Mouse (Mus musculus): ENCODE results near the gene Selenos. TPM values are rescaled to one million over a fixed set of nuclear protein-coding genes. Genes with fewer than 3 reads are reported as not detected.

Gene Selenos
- total RNA-seq, 2 experiments from 2014 or later: 28.4 to 29.6 TPM

- intact Hi-C loops (cut with DNase I): loop anchor here (5.0 kb wide), 1 partner anchor 69 kb away; no protein-coding TSS in a partner anchor
- DNase-seq: no peak
Measured at GRCm38 (mm10) chr7:66113561-66113960, 34.1 kb downstream of the Selenos start.

- intact Hi-C loops (cut with DNase I): no loop called here
- no peak for DNase-seq
Measured at GRCm38 (mm10) chr7:66115821-66116343, 36.4 kb downstream of the Selenos start.

DNA sequence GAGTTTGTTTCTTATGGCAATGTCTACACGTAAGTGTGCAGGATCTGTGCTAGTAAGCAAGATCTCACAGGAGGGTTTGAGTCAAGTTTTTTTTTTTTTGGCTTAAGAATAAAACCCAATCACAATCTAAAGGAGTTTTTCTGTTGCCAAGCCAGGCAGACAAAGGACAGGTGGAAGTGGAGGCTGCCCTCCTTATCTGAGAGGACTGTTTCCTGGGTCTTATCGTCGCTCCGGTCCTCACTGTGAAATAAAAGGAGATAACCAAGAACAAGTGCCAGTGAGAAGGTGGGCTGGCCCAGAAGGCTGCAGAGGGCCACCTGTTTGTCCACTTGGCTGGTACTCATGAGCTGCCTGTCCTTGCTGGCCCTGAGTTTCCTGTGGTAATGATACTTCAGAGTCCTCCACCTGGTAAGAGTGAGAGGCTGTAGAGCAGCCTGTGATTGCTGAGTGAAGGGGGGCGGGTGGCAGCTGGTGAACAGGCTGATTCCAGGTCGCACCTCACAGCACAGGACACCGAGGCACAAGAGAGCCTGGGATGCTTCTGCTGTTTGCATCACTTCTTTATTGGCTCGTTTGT lies 37.5 kb downstream of the Selenos start:
- intact Hi-C loops (cut with DNase I): no loop called here
- no peak for DNase-seq

GRCm38 (mm10) chr7:66118046-66118445 lies 38.6 kb downstream of the Selenos start:
- DNase-seq: no peak
- intact Hi-C loops (cut with DNase I): no loop called here

- intact Hi-C loops (cut with DNase I): no loop called here
- DNase-seq: no peak
Measured at GRCm38 (mm10) chr7:66118796-66119195, 39.3 kb downstream of the Selenos start.

GRCm38 (mm10) chr7:66120139-66120538 lies 40.7 kb downstream of the Selenos start:
- DNase-seq: no peak
- intact Hi-C loops (cut with DNase I): no loop called here

DNA sequence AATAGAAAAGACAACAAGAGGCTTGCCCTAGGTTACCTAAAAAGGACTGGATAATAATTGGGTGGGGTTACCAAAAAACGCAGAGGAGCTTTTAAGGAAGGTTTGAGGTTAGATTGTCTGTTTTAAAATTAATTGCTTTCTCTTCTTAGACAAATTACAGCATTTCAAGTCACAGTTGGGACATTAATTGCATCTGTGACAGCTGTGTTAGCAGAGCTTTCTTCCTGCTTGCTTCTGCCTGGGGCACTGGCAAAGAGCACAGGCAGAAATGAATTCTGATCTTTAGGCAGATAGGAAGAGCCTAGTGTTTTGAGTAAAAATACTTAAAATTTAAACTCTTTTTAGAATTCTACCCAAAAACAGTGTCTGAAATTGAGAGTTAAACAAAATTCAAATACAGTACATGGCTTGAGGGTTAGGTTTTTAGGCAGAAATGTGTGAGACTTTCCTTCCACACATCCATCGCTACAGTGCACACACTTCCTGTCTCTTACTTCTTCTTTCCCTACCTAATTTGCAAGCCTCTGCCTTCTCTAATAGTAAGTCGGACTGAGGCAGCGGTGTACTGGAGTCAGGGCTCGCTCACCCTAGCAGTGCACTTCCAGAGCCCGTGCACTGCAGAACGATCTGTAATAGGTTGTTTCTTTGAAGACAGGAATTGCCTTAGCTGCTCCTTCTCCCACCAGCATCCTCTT lies 41.4 kb downstream of the Selenos start:
- no peak for DNase-seq
- intact Hi-C loops (cut with DNase I): no loop called here

GRCm38 (mm10) chr7:66124551-66124968 lies 45.1 kb downstream of the Selenos start:
- no peak for DNase-seq
- intact Hi-C loops (cut with DNase I): no loop called here

DNA sequence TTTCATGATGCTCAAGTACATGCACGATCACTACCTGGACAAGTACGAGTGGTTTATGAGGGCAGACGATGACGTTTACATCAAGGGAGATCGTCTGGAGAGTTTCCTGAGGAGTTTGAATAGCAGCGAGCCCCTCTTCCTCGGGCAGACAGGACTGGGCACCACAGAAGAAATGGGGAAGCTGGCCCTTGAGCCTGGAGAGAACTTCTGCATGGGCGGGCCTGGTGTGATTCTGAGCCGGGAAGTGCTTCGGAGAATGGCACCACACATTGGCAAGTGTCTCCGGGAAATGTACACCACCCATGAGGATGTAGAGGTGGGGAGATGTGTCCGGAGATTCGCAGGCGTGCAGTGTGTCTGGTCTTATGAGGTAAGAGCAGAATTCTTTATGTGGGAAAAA lies 45.9 kb downstream of the Selenos start:
- no peak for DNase-seq
- intact Hi-C loops (cut with DNase I): no loop called here

GRCm38 (mm10) chr7:66127951-66128645 lies 48.6 kb downstream of the Selenos start:
- intact Hi-C loops (cut with DNase I): no loop called here

DNA sequence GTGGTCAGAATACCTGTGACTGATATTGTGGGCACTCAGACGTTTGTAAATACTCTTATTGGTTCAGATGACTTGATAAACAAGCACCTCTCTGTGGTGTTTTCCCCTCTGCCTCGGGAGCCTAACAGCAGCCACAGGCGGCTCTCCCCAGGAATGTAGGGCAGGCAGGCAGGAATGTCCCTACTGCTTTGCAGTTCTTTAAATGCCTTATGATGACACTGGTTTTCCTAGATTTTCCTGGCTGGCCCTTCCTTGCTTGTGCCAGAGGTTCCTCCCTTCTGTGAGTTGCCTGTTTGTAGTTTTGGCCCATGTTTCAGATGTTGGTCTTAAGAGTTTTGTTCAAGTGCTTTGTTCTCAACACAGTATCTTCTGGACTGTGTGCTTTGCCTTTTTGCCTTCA lies 49.4 kb downstream of the Selenos start:
- DNase-seq: no peak
- intact Hi-C loops (cut with DNase I): no loop called here

More at GRCm38 (mm10) chr7:66127951-66128645, 48.6 kb downstream of the Selenos start:
- DNase-seq: no peak

DNA sequence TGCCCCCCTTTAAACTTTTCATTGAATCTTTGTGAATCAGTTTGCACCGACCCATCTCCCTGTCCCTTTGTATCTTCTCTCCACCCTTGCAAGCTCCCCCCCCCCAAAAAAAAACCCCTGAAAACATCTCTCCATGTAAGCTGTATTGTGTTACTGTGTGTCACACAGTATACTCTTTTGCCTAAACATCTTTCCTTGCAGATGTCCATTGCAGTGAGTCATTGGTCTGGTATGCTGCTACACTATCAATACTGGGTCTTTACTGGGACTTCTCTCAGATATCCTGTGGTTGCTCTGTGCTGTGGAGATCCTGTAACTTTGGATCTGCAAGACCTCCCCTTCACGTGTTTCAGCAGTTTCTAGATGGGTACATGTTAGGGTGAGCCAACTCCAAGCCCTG lies 50.8 kb downstream of the Selenos start:
- no peak for DNase-seq
- intact Hi-C loops (cut with DNase I): no loop called here

DNA sequence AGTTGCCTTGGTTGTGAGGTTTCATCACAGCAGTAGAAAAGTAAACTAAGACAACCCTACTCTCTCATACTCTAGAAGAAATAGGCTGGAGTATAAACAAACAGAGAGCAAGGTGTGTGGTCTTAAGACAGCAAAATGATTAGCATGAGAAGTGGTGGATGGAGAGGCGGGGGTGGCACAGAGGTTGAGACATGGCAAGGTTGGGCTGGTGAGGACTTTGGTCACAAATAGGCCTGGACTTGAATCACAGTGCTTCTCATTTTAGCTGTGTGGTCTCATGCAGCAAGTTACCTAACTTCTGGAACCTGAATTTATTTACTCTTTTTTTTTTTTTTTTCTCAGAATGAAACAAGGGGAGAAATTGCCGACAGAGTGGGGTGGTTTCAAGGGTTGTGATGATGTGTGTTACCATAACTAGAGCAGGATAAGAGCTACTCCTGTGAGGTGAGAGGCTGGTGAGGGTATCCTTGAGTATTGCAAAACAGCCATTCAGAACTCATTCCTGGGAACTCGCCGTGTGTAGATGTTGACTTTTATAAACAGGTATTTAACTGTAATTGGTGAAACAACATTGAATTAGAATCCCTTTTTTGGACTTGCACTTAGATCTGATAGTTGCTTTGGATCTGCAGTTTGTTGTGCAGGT lies 52.5 kb downstream of the Selenos start:
- no peak for DNase-seq
- intact Hi-C loops (cut with DNase I): no loop called here

- no peak for DNase-seq
- intact Hi-C loops (cut with DNase I): no loop called here
Measured at GRCm38 (mm10) chr7:66134154-66134553, 54.7 kb downstream of the Selenos start.

DNA sequence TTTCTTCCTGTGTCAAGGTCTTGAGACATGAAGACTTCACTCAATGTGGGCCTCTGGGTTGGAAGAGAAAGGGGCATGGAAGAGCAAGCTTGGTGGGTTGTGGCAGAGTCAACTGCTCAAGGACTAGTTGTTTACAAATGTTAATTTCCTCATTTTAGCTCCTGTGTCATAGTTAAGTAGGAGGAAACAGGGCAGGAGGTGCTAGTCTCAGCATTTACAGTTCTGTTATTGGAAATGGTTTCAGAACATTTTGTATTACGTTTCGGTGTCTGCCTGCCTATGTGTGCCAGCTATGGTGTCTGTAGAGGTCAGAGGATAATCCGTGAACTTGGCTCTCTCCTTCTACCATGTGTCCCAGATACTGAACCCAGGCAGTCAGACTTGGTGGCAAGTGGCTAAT lies 56.2 kb downstream of the Selenos start:
- intact Hi-C loops (cut with DNase I): no loop called here
- no peak for DNase-seq

DNA sequence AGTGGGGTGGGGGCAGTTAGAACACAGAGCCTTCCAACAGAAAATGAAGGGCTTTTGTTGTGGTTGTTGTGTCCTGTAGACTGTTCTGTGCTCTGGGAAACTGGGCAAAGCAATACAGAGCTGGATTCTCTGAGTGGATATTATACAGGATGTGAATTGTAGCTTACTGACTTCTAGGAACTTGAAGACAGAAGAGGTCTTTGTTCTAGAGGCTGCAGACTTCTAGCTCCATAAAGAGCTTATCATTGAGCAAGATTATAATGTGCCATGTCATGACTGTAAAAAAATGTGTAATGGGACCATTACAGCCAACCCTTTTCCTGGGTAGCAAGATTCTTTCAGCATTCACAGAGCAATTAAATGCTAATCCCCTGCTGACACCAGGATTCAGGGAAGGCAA lies 56.7 kb downstream of the Selenos start:
- intact Hi-C loops (cut with DNase I): no loop called here
- DNase-seq: no peak

DNA sequence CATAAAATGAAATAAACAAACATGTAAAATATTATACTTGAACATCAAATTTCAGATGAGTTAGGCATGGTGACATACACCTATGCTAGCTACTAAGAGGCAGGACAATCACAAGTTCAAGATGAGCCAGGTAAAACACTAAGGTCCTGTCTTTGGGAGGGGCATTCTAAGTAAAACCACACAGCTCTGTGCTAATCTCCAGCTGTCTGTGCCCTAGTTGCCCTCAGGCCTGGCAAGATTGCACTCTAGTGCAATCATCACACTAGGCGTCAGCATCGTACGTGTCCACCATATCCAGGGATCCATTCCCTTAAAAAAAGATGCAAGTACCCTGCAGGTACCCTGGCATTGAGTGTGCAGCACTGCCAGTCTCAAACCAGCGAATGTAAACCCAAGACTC lies 57.9 kb downstream of the Selenos start:
- DNase-seq: no peak
- intact Hi-C loops (cut with DNase I): no loop called here

DNA sequence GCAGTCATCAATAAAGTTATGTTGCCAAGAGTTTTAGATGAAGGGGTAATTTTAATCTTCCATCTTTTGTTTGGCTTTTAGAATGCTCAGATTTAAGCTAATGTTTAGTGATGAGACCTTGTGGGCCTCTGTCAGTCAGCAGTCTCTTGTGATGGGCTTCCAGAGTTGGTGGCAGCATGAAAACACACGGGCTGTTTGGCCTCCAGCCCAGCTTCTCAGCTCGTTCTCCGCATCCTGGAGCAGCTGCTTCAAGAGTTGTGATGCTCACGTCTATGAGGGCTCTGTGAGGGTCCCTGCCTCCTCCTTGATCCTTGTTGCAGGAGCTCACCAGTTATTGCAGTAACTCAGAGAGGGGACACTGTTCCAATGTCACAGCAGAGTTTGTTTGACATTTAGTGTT lies 58.9 kb downstream of the Selenos start:
- intact Hi-C loops (cut with DNase I): no loop called here
- peak in 1 of 2 experiments; percentile 25 for DNase-seq

- intact Hi-C loops (cut with DNase I): no loop called here
- DNase-seq: no peak
Measured at GRCm38 (mm10) chr7:66138878-66139277, 59.4 kb downstream of the Selenos start.
